Mouse (Mus musculus) heart, postnatal 0 days (tissue): ENCODE measurements around the gene Mecom. TPM values are rescaled to one million over a fixed set of nuclear protein-coding genes. Genes with fewer than 3 reads are reported as not detected.

Experiments
- ATAC-seq: fragments of 200-750 bp; cut with Nextera tagmentation; 2 replicates; pipeline ENCODE4 v1.8.0; 2017; ENCODE audit warnings: low read depth, moderate number of reproducible peaks, moderate library complexity; ENCODE audit not compliant: insufficient read depth
- DNase-seq: peaks from one replicate; pipeline ENCODE4 v3.0.0-alpha.2; 2016; ENCODE audit warnings: low spot score
- H3K27ac ChIP-seq: fragments of 300-500 bp; sonication (generic); 2 replicates; pipeline ENCODE4 v1.5.1; 2014; ENCODE audit warnings: low read depth, mild to moderate bottlenecking
- H3K27me3 ChIP-seq: fragments of 300-500 bp; sonication (generic); 2 replicates; pipeline ENCODE4 v1.6.1; 2014; ENCODE audit warnings: low read length, mixed read lengths; ENCODE audit not compliant: control insufficient read depth, insufficient read depth
- H3K36me3 ChIP-seq: fragments of 300-500 bp; sonication (generic); replicated peaks from 2 replicates; pipeline ENCODE4 v1.6.1; 2014; ENCODE audit warnings: low read length, mixed read lengths; ENCODE audit not compliant: control insufficient read depth, insufficient read depth
- H3K4me1 ChIP-seq: fragments of 300-500 bp; sonication (generic); 2 replicates; pipeline ENCODE4 v1.6.1; 2014; ENCODE audit warnings: antibody characterized with exemption; ENCODE audit not compliant: control insufficient read depth, insufficient read depth
- H3K4me2 ChIP-seq: fragments of 300-500 bp; sonication (generic); 2 replicates; pipeline ENCODE4 v1.6.1; 2014; ENCODE audit warnings: low read depth, mild to moderate bottlenecking, low read length, moderate library complexity
- H3K4me3 ChIP-seq: fragments of 300-500 bp; sonication (generic); 2 replicates; pipeline ENCODE4 v1.5.1; 2014; ENCODE audit warnings: low read depth, low read length
- H3K9ac ChIP-seq: fragments of 300-500 bp; sonication (generic); replicated peaks from 2 replicates; pipeline ENCODE4 v1.6.1; 2014; ENCODE audit warnings: low read depth, low read length, mixed read lengths
- H3K9me3 ChIP-seq: fragments of 300-500 bp; sonication (generic); replicated peaks from 2 replicates; pipeline ENCODE4 v1.6.1; 2016; ENCODE audit warnings: low read length; ENCODE audit not compliant: control insufficient read depth
- CTCF ChIP-seq: IDR thresholded peaks from 2 replicates; pipeline ENCODE4 v1.5.1; 2016; ENCODE audit warnings: antibody characterized with exemption, control low read depth, low read depth
- EP300 ChIP-seq: IDR thresholded peaks from 2 replicates; pipeline ENCODE4 v1.6.1; 2016; ENCODE audit warnings: antibody characterized with exemption, low read depth
- WGBS: fragments of 180-500 bp; shearing (Covaris S2); extraction: QIAGEN DNeasy Blood & Tissue Kit; methylation state at CpG from one replicate; pipeline ENCODE4 v1.1.7; 2014; 5-methylcytosine and 5-hydroxymethylcytosine counted together
- polyA plus RNA-seq: library from polyadenylated mRNA; unstranded; fragments of >200 nt; fragmentation: Nextera tagmentation; extraction: Ambion mirVana; gene quantifications from 2 replicates; pipeline ENCODE4 v1.2.1, GENCODE M21; 2015
- total RNA-seq: library from RNA; depleted of rRNA; stranded (reverse); fragments of >200 nt; gene quantifications from 2 replicates; pipeline ENCODE4 v1.2.3, GENCODE M21; 2014; ENCODE audit warnings: low replicate concordance

Gene Mecom
- total and polyA plus RNA-seq, 2 experiments from 2014 or later, result 8.5 to 18.9 TPM

DNA sequence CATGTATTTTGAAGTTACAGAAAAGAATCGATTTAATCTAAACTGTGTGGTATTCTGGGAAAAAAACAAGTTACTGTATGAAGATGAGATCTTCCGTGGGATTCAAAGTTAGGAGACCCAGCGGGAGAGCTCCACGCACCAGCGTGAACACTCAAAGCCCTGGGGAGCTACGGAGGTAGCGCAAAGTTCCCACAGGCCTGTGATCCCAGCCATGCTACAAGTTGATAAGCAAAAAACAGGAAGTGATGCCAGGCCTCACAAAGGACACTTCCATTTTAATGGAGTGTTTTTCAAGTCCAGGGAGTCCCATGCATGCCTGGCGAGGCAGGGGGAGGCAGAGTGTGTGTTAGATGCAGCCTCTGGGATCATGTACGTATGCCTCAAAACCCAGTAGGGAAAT is 464.5 kb downstream of the Mecom start:
- Histone ChIP-seq H3K4me1 (no peaks in the 10 kb centered on the region), H3K27me3 (no peaks in the 10 kb centered on the region), H3K9ac (no peak overlapping the region), H3K36me3 (no peaks in the 10 kb centered on the region), H3K27ac (no peak overlapping the region), H3K9me3 (no peaks in the 10 kb centered on the region), H3K4me2 (no peak overlapping the region), H3K4me3 (no peak overlapping the region)
- 64% methylated on average over 9 of the region's 9 CpGs for WGBS
- no peak for ATAC-seq
- no peak for DNase-seq
- TF ChIP-seq CTCF (no peak), EP300 (no peak)

DNA sequence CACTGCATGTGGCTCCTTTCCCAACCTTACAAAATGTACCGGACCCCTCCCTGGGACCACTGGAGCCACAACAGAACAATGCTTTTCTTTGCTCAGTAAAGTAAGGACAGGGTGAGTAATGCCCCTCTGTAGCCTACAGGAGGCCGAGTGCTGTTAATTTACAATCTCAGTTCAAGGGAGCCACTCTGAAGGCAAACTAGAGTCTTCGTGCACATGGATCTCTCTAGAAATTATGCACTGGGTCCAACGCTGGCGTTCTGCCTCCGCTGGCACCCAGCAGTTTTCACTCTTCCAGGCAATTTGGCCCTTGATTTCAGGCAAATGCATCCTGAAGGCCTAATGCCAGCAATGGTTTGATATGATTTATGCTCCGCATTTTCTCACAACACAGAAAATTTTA is 467.0 kb downstream of the Mecom start:
- TF ChIP-seq CTCF, result no peak
- TF ChIP-seq EP300, result no peak
- 77% methylated on average over 7 of the region's 7 CpGs for WGBS
- Histone ChIP-seq H3K4me1 (no peaks in the 10 kb centered on the region), H3K9ac (no peak overlapping the region), H3K36me3 (no peaks in the 10 kb centered on the region), H3K27me3 (no peaks in the 10 kb centered on the region), H3K9me3 (no peaks in the 10 kb centered on the region), H3K4me2 (no peak overlapping the region), H3K27ac (no peak overlapping the region), H3K4me3 (no peak overlapping the region)
- ATAC-seq (no peak), DNase-seq (no peak)

DNA sequence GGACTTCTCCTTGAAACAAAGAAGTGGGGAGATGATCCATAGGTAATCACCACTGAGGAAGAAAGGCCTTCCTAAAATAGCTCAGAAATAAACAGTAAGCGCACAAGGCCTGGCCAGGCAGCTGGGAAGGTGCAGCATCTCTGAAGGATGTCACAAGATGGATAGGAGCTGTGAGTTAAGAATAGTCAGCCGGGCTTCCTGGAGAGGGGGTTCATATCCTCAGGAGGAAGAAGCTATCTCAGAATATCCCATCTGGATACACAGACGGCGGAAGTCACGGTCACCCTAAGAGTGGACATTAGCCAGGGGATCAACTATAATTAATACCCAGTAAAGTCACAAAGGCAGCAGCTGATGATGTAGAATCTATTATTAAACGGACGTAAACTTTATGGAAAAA is 471.3 kb downstream of the Mecom start:
- no peak for TF ChIP-seq EP300
- TF ChIP-seq CTCF, result no peak
- Histone ChIP-seq H3K27me3 (no peaks in the 10 kb centered on the region), H3K36me3 (no peaks in the 10 kb centered on the region), H3K4me1 (no peaks in the 10 kb centered on the region), H3K27ac (no peak overlapping the region), H3K9me3 (no peaks in the 10 kb centered on the region), H3K9ac (no peak overlapping the region), H3K4me2 (no peak overlapping the region), H3K4me3 (no peak overlapping the region)
- DNase-seq (no peak), ATAC-seq (no peak)
- WGBS, result 57% methylated on average over 7 of the region's 7 CpGs

DNA sequence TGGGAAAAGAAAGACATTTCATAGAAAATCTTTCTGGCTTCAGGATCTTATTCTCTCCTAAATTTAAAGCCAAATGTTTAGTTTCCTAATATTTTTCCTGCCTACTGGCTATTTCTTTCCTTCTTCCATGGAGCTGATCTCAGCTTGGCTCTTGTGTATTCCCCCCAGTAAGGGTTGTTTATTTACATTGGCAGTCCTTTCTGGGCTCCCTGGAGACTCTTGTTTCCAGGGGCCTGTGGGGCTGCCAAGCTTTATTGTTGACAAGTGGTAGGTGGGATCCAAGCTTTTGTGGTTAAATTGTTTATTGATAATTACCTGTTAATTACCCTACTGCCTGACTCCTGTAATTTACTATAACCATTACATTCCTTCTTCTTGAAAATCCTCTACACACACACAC is 476.5 kb downstream of the Mecom start:
- H3K27ac ChIP-seq, result no peak overlapping the region
- DNase-seq, result no peak
- no peak overlapping the region for H3K4me2 ChIP-seq
- no peak overlapping the region for H3K9ac ChIP-seq
- H3K9me3 ChIP-seq, result no peaks in the 10 kb centered on the region
- H3K36me3 ChIP-seq, result no peaks in the 10 kb centered on the region
- ATAC-seq, result no peak
- no peak for TF ChIP-seq EP300
- TF ChIP-seq CTCF, result no peak
- H3K4me3 ChIP-seq, result no peak overlapping the region
- H3K4me1 ChIP-seq, result no peaks in the 10 kb centered on the region
- H3K27me3 ChIP-seq, result no peaks in the 10 kb centered on the region

DNA sequence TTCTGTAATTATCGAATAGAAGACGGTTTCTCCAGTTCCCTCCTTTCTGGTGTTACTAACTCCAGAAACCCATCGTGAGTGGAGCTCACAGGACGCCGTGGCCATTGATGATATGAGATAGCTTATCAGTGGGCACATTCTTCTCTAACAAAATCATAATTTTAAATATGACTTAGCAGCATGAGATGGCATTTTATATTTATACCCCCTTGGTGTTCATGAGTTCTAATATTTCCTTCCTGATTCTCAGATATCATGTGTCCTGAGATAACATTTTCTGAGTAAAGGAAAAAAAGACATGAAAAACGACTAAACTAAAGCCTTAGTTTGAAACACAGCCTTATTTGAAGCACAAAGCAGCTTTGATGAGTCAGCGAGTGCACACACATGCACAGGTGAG is 481.3 kb downstream of the Mecom start:
- Histone ChIP-seq H3K4me1 (no peaks in the 10 kb centered on the region), H3K36me3 (no peaks in the 10 kb centered on the region), H3K4me2 (no peak overlapping the region), H3K9me3 (no peaks in the 10 kb centered on the region), H3K4me3 (no peak overlapping the region), H3K9ac (no peak overlapping the region), H3K27ac (no peak overlapping the region), H3K27me3 (no peaks in the 10 kb centered on the region)
- ATAC-seq (no peak), DNase-seq (no peak)
- TF ChIP-seq CTCF (no peak), EP300 (no peak)
- WGBS, result 61% methylated on average over 7 of the region's 7 CpGs

DNA sequence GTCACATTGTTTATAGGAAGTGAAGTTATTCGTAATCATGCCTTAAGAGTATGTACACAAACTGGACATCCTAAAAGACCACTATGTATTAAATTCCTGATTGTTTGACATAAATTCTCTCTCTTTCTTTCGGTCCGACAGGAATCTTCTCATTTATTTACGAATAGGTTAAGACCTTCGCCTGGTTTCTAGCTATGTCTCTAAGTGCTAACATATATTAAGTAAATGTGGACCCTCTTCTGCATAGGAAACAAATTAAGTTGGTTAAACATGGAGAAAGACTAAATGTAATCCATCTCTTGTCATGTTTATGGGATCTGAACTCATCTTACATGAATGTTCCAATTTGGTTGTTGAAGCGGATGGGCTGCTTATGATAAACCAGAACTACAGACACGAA is 487.8 kb downstream of the Mecom start:
- H3K4me3 ChIP-seq, result no peak overlapping the region
- no peak overlapping the region for H3K9ac ChIP-seq
- no peaks in the 10 kb centered on the region for H3K9me3 ChIP-seq
- H3K4me2 ChIP-seq, result no peak overlapping the region
- TF ChIP-seq EP300, result no peak
- TF ChIP-seq CTCF, result no peak
- no peak overlapping the region for H3K27ac ChIP-seq
- 82% methylated on average over 7 of the region's 7 CpGs for WGBS
- H3K27me3 ChIP-seq, result no peaks in the 10 kb centered on the region
- DNase-seq (no peak), ATAC-seq (no peak)
- no peaks in the 10 kb centered on the region for H3K4me1 ChIP-seq
- H3K36me3 ChIP-seq, result no peaks in the 10 kb centered on the region
